Mouse (Mus musculus) ES-Bruce4 (cell line): Measurements from ENCODE around the gene Cabin1.

ENCODE experiments used
- CTCF ChIP-seq: IDR thresholded peaks from one replicate; pipeline ENCODE4 v1.8.1; 2011; ENCODE audit warnings: low read depth, low read length
- EP300 ChIP-seq: IDR thresholded peaks from 2 replicates; pipeline ENCODE4 v1.6.1; 2011; ENCODE audit warnings: low read depth, low read length; ENCODE audit not compliant: insufficient read depth
- POLR2A ChIP-seq: IDR thresholded peaks from one replicate; pipeline ENCODE4 v1.8.1; 2011; ENCODE audit warnings: low read length; ENCODE audit not compliant: insufficient read depth

DNA sequence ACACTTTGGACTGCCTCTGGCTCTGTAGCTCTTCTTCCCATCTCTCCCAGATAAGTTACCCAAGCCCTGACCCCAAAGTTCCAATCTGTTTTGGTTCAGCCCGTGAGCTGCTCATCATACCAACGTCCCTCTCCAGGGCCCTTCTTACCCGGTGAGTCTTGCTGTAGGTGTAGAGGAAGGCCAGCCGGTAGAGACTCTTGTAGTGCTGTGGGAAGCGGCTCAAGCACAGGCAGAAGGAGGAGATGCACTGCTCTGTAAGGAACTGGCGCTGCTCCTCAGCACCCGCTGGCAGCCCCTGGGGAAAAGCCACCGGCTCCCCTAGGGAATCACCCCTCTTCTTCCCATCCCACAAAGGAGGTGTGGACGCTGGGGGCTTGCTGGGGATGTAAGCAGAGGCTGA is 69.6 kb downstream of the Cabin1 start:
- TF ChIP-seq CTCF (no peak), POLR2A (no peak), EP300 (no peak)
